Mouse (Mus musculus) embryonic facial prominence, embryonic 11.5 days (tissue): Measurements from ENCODE around the gene Ptger2. TPM values are rescaled to one million over a fixed set of nuclear protein-coding genes. Genes with fewer than 3 reads are reported as not detected.

Source experiments
- ATAC-seq: fragments of 200-750 bp; cut with Nextera tagmentation; replicated peaks from 2 replicates; pipeline ENCODE4 v1.8.0; 2017; ENCODE audit warnings: low read depth; ENCODE audit not compliant: insufficient number of reproducible peaks, low FRiP score, low TSS enrichment
- DNase-seq: peaks from one replicate; pipeline ENCODE4 v3.0.0-alpha.2; 2015; ENCODE audit warnings: low spot score
- H3K27ac ChIP-seq: fragments of 300-500 bp; sonication (generic); replicated peaks from 2 replicates; pipeline ENCODE4 v1.5.1; 2014; ENCODE audit warnings: mild to moderate bottlenecking, low read depth, low read length, control low read depth
- H3K27me3 ChIP-seq: fragments of 300-500 bp; sonication (generic); 2 replicates; pipeline ENCODE4 v1.6.1; 2014; ENCODE audit warnings: mild to moderate bottlenecking, low read length, moderate library complexity, mixed read lengths; ENCODE audit not compliant: control insufficient read depth, insufficient read depth
- H3K36me3 ChIP-seq: fragments of 300-500 bp; sonication (generic); replicated peaks from 2 replicates; pipeline ENCODE4 v1.6.1; 2014; ENCODE audit warnings: low read depth, mild to moderate bottlenecking, low read length, moderate library complexity, mixed read lengths; ENCODE audit not compliant: control insufficient read depth, insufficient read depth
- H3K4me1 ChIP-seq: fragments of 300-500 bp; sonication (generic); 2 replicates; pipeline ENCODE4 v1.6.1; 2014; ENCODE audit warnings: low read length, mixed read lengths; ENCODE audit not compliant: control insufficient read depth, insufficient read depth
- H3K4me2 ChIP-seq: fragments of 300-500 bp; sonication (generic); 2 replicates; pipeline ENCODE4 v1.6.1; 2014; ENCODE audit warnings: low read depth, mild to moderate bottlenecking, control low read depth, low read length, moderate library complexity
- H3K4me3 ChIP-seq: fragments of 300-500 bp; sonication (generic); 2 replicates; pipeline ENCODE4 v1.5.1; 2014; ENCODE audit warnings: low read depth, low read length, control low read depth
- H3K9ac ChIP-seq: fragments of 300-500 bp; sonication (generic); replicated peaks from 2 replicates; pipeline ENCODE4 v1.6.1; 2014; ENCODE audit warnings: mild to moderate bottlenecking, control low read depth, low read length
- H3K9me3 ChIP-seq: fragments of 300-500 bp; sonication (generic); replicated peaks from 2 replicates; pipeline ENCODE4 v1.6.1; 2016; ENCODE audit warnings: mild to moderate bottlenecking, low read length, inconsistent platforms, mixed read lengths; ENCODE audit not compliant: control insufficient read depth
- WGBS: fragments of 180-500 bp; shearing (Covaris S2); extraction: QIAGEN DNeasy Blood & Tissue Kit; methylation state at CpG from one replicate; pipeline ENCODE4 v1.1.7; 2014; 5-methylcytosine and 5-hydroxymethylcytosine counted together
- polyA plus RNA-seq: library from polyadenylated mRNA; unstranded; fragments of >200 nt; fragmentation: Nextera tagmentation; extraction: Ambion mirVana; gene quantifications from 2 replicates; pipeline ENCODE4 v1.2.1, GENCODE M21; 2014

Ptger2 gene
- polyA plus RNA-seq, 1 experiment from 2014 or later: 0.29 TPM

GRCm38 (mm10) chr14:44989017-44989721 lies 1.2 kb downstream of the Ptger2 start:
- Histone ChIP-seq H3K36me3 (no peaks in the 10 kb centered on the region), H3K9me3 (no peaks in the 10 kb centered on the region), H3K27me3 (peaks cover 9% of the 10 kb centered on the region), H3K4me2 (peak overlapping the region; percentile 82), H3K27ac (no peak overlapping the region), H3K9ac (peak overlapping the region; percentile 32; the same call in 1 of the 2 replicates), H3K4me3 (peak overlapping the region; percentile 38), H3K4me1 (no peaks in the 10 kb centered on the region)
- DNase-seq (peak; percentile 22), ATAC-seq (peak; percentile 36; the same call in 1 of the 2 replicates)
- 2% methylated on average over 45 of the region's 45 CpGs for WGBS

GRCm38 (mm10) chr14:44989751-44990150 lies 1.8 kb downstream of the Ptger2 start:
- Histone ChIP-seq H3K4me1 (no peaks in the 10 kb centered on the region), H3K9me3 (no peaks in the 10 kb centered on the region), H3K27ac (no peak overlapping the region), H3K4me3 (peak overlapping the region; percentile 38), H3K36me3 (no peaks in the 10 kb centered on the region), H3K4me2 (peak overlapping the region; percentile 82), H3K27me3 (peaks cover 9% of the 10 kb centered on the region), H3K9ac (no peak overlapping the region)
- ATAC-seq (no peak), DNase-seq (no peak)
- 41% methylated on average over 4 of the region's 4 CpGs for WGBS

GRCm38 (mm10) chr14:44994337-44994736 lies 6.3 kb downstream of the Ptger2 start:
- H3K36me3 ChIP-seq: no peaks in the 10 kb centered on the region
- DNase-seq (no peak), ATAC-seq (no peak)
- peaks cover 4% of the 10 kb centered on the region for H3K27me3 ChIP-seq
- no peak overlapping the region for H3K9ac ChIP-seq
- H3K27ac ChIP-seq: no peak overlapping the region
- no peaks in the 10 kb centered on the region for H3K9me3 ChIP-seq
- no peak overlapping the region for H3K4me3 ChIP-seq
- H3K4me2 ChIP-seq: no peak overlapping the region
- H3K4me1 ChIP-seq: no peaks in the 10 kb centered on the region

- Histone ChIP-seq H3K27me3 (no peaks in the 10 kb centered on the region), H3K9ac (no peak overlapping the region), H3K9me3 (no peaks in the 10 kb centered on the region), H3K4me3 (no peak overlapping the region), H3K36me3 (no peaks in the 10 kb centered on the region), H3K27ac (no peak overlapping the region), H3K4me1 (no peaks in the 10 kb centered on the region), H3K4me2 (no peak overlapping the region)
- no peak for DNase-seq
- 88% methylated on average over 3 of the region's 3 CpGs for WGBS
- no peak for ATAC-seq
These were observed 12.2 kb downstream of the Ptger2 start for GRCm38 (mm10) chr14:45000086-45000769.

- no peak for DNase-seq
- no peak overlapping the region for H3K4me3 ChIP-seq
These were observed 17.8 kb downstream of the Ptger2 start for GRCm38 (mm10) chr14:45005698-45006283.

GRCm38 (mm10) chr14:45009242-45009641 lies 21.2 kb downstream of the Ptger2 start:
- H3K27me3 ChIP-seq: no peaks in the 10 kb centered on the region
- 100% methylated on average over 1 of the region's 1 CpGs for WGBS
- no peak for ATAC-seq
- no peak overlapping the region for H3K4me3 ChIP-seq
- no peak overlapping the region for H3K27ac ChIP-seq
- no peaks in the 10 kb centered on the region for H3K4me1 ChIP-seq
- H3K9me3 ChIP-seq: no peaks in the 10 kb centered on the region
- no peaks in the 10 kb centered on the region for H3K36me3 ChIP-seq
- no peak overlapping the region for H3K4me2 ChIP-seq
- no peak overlapping the region for H3K9ac ChIP-seq
- no peak for DNase-seq

More at GRCm38 (mm10) chr14:45005698-45006283, 17.8 kb downstream of the Ptger2 start:
- no peak overlapping the region for H3K27ac ChIP-seq
- H3K4me1 ChIP-seq: no peaks in the 10 kb centered on the region
- no peak overlapping the region for H3K4me2 ChIP-seq
- WGBS: 94% methylated on average over 4 of the region's 4 CpGs
- H3K27me3 ChIP-seq: no peaks in the 10 kb centered on the region
- H3K9me3 ChIP-seq: no peaks in the 10 kb centered on the region
- no peaks in the 10 kb centered on the region for H3K36me3 ChIP-seq
- no peak overlapping the region for H3K9ac ChIP-seq
- ATAC-seq: no peak

- no peak overlapping the region for H3K27ac ChIP-seq
- no peaks in the 10 kb centered on the region for H3K4me1 ChIP-seq
- H3K4me2 ChIP-seq: no peak overlapping the region
- no peak for ATAC-seq
- H3K9me3 ChIP-seq: no peaks in the 10 kb centered on the region
- H3K36me3 ChIP-seq: no peaks in the 10 kb centered on the region
- no peaks in the 10 kb centered on the region for H3K27me3 ChIP-seq
- WGBS: 78% methylated on average over 2 of the region's 2 CpGs
- no peak overlapping the region for H3K4me3 ChIP-seq
- DNase-seq: no peak
- no peak overlapping the region for H3K9ac ChIP-seq
These were observed 23.3 kb downstream of the Ptger2 start for GRCm38 (mm10) chr14:45011260-45011659.

- Histone ChIP-seq H3K9me3 (no peaks in the 10 kb centered on the region), H3K4me3 (no peak overlapping the region), H3K36me3 (no peaks in the 10 kb centered on the region), H3K4me2 (no peak overlapping the region), H3K9ac (no peak overlapping the region), H3K27ac (no peak overlapping the region), H3K27me3 (no peaks in the 10 kb centered on the region), H3K4me1 (no peaks in the 10 kb centered on the region)
- DNase-seq (no peak), ATAC-seq (no peak)
- WGBS: 92% methylated on average over 6 of the region's 6 CpGs
These were observed 23.7 kb downstream of the Ptger2 start for GRCm38 (mm10) chr14:45011671-45012070.
